Comparison of ENCODE assay signal across 9 mouse cellular contexts in genomic region chr7:81057471-81057870, GRCm38 (mm10). TPM values are rescaled to one million over a fixed set of nuclear protein-coding genes. Genes with fewer than 3 reads are reported as not detected.
DNase-seq lines count a peak whose midpoint lies in the region.
"Had no signal": no experiment of that assay in that cellular context is flagged by ENCODE, and none has a peak within 500 bp of the region (broad histone marks: within the 10 kb centered on the region; RNA-seq: fewer than 3 reads in every experiment).

Gene Alpk3, plus strand, starts transcription at chr7:81057600.

- DNase-seq in lung, postnatal 4 days: peak; percentile 34 to 53
- DNase-seq in lung, adult 18-20 months: no peak
- DNase-seq in gastrocnemius, postnatal 10 days: peak; percentile 62
- peak; percentile 51 to 66 for DNase-seq in heart, postnatal 36 days
- peak; percentile 83 for DNase-seq in skeletal muscle tissue, adult 2 months (ENCODE audit: low read depth, low spot score)
- no peak for DNase-seq in adrenal gland, postnatal 10 days
- no peak for DNase-seq in ovary, postnatal 14 days (ENCODE audit: low spot score)
- DNase-seq in urinary bladder, adult 2 months (ENCODE audit: low spot score): no peak

- intact Hi-C loops in heart, postnatal 36 days (cut with DNase I): no loop called here

RNA-seq across cellular contexts. Expression of gene Alpk3, which starts in this region (rescaled TPM):
- 100 to 1,000 TPM; 104 to 110 TPM for total RNA-seq in gastrocnemius, postnatal 10 days (2021)
- total RNA-seq in heart, postnatal 36 days (2021): 100 to 1,000 TPM; 107 to 112 TPM
- total RNA-seq in adrenal gland, postnatal 10 days (2021): 10 to 100 TPM in 1 of 2 experiments, 1 to 10 TPM in 1; 3.1 to 12.0 TPM
- polyA plus RNA-seq in urinary bladder, adult 2 months (2012; rRNA removed): 0.03 and 0.13 TPM in 2 replicates
- total RNA-seq: monocyte, adult 5-6 weeks had no signal

Comparison
In these comparisons a context has a peak if more than half of its experiments do, and no peak if none do; other contexts are left out.
1. RNA of gene Alpk3 (total RNA-seq): 107 to 112 TPM in heart, postnatal 36 days and 104 to 110 TPM in gastrocnemius, postnatal 10 days; 3.1 to 12.0 TPM in adrenal gland, postnatal 10 days; every median in the first group is over 4 times any median in the second.
2. DNase-seq: peak in lung, postnatal 4 days (2 of 2), gastrocnemius, postnatal 10 days (single experiment), heart, postnatal 36 days (2 of 2) and skeletal muscle tissue, adult 2 months (single experiment); none in lung, adult 18-20 months (0 of 2), adrenal gland, postnatal 10 days (single experiment), ovary, postnatal 14 days (single experiment) and urinary bladder, adult 2 months (single experiment).